25 mouse cellular contexts compared by ENCODE assay signal in genomic region chr11:34277047-34277445, GRCm38 (mm10). TPM values are rescaled to one million over a fixed set of nuclear protein-coding genes. Genes with fewer than 3 reads are reported as not detected.
DNase-seq lines count a peak whose midpoint lies in the region; ATAC-seq lines count a peak whose summit lies in the region.
"Had no signal": no experiment of that assay in that cellular context is flagged by ENCODE, and none has a peak within 500 bp of the region (broad histone marks: within the 10 kb centered on the region; RNA-seq: fewer than 3 reads in every experiment).

No protein-coding gene starts in this region.

- no peaks in the 10 kb centered on the region for H3K9me3 ChIP-seq in hindbrain, embryonic 15.5 days
- H3K9me3 ChIP-seq in hindbrain, embryonic 12.5 days (replicated peaks), result no peaks in the 10 kb centered on the region
- H3K9me3 ChIP-seq in forebrain, embryonic 16.5 days (ENCODE audit: control insufficient read depth, low read length), result no peaks in the 10 kb centered on the region
- H3K9me3 ChIP-seq in midbrain, embryonic 12.5 days, result no peaks in the 10 kb centered on the region
- no peaks in the 10 kb centered on the region for H3K9me3 ChIP-seq in neural tube, embryonic 13.5 days
- H3K9me3 ChIP-seq: embryonic facial prominence, embryonic 10.5 days; heart, embryonic 13.5 days had no signal

- H3K9ac ChIP-seq in hindbrain, embryonic 15.5 days, result no peak overlapping the region
- no peak overlapping the region for H3K9ac ChIP-seq in hindbrain, embryonic 12.5 days
- no peak overlapping the region for H3K9ac ChIP-seq in forebrain, embryonic 16.5 days (replicated peaks; ENCODE audit: low read depth, low read length)
- H3K9ac ChIP-seq in midbrain, embryonic 12.5 days (replicated peaks), result no peak overlapping the region
- no peak overlapping the region for H3K9ac ChIP-seq in neural tube, embryonic 13.5 days
- H3K9ac ChIP-seq: heart, embryonic 13.5 days had no signal

- no peak overlapping the region for H3K27ac ChIP-seq in hindbrain, embryonic 15.5 days (replicated peaks)
- H3K27ac ChIP-seq in hindbrain, embryonic 12.5 days, result no peak overlapping the region
- no peak overlapping the region for H3K27ac ChIP-seq in forebrain, embryonic 16.5 days (ENCODE audit: low read length)
- H3K27ac ChIP-seq in midbrain, embryonic 12.5 days (replicated peaks), result no peak overlapping the region
- no peak overlapping the region for H3K27ac ChIP-seq in neural tube, embryonic 13.5 days (replicated peaks)
- H3K27ac ChIP-seq: embryonic facial prominence, embryonic 10.5 days; heart, adult 2 months; heart, embryonic 13.5 days; layer of hippocampus, adult 2 months; macrophage had no signal

- 0 out of 2 replicates have a peak, but pooled peaks have one; percentile 27 for ATAC-seq in hindbrain, embryonic 15.5 days (ENCODE audit: low FRiP score, low read depth)
- no peak for ATAC-seq in hindbrain, embryonic 12.5 days (ENCODE audit: low FRiP score)
- ATAC-seq in forebrain, embryonic 16.5 days, result no peak; the same call in 1 of the 2 replicates
- ATAC-seq in midbrain, embryonic 12.5 days (ENCODE audit: low FRiP score, low read depth), result peak; percentile 35; the same call in 1 of the 2 replicates
- ATAC-seq in neural tube, embryonic 13.5 days (ENCODE audit: low read depth), result no peak
- ATAC-seq: inflammation-experienced regulatory T-cells, adult 6 months; Patski had no signal

- peak overlapping the region; percentile 41 for H3K4me2 ChIP-seq in hindbrain, embryonic 15.5 days
- no peak overlapping the region for H3K4me2 ChIP-seq in hindbrain, embryonic 12.5 days (replicated peaks)
- peak overlapping the region; percentile 27 for H3K4me2 ChIP-seq in forebrain, embryonic 16.5 days (ENCODE audit: low read length)
- H3K4me2 ChIP-seq in midbrain, embryonic 12.5 days (replicated peaks), result peak overlapping the region; percentile 31; the same call in 1 of the 2 replicates
- peak overlapping the region; percentile 28 for H3K4me2 ChIP-seq in neural tube, embryonic 13.5 days
- H3K4me2 ChIP-seq: heart, embryonic 13.5 days had no signal

- DNase-seq in lung, postnatal 4 days, result no peak
- DNase-seq in heart, postnatal 4 days, result no peak
- DNase-seq: B cell, adult 2 months; gastrocnemius, postnatal 36 days; heart, adult 2 months; heart, postnatal 14 days; kidney, adult 2 months; kidney, postnatal 10 days; thymus, postnatal 25 days had no signal

- 0 out of 2 replicates have a peak, but pooled peaks cover 2% of the 10 kb centered on the region for H3K27me3 ChIP-seq in hindbrain, embryonic 15.5 days
- H3K27me3 ChIP-seq in hindbrain, embryonic 12.5 days, result peaks cover 25% of the 10 kb centered on the region
- no peaks in the 10 kb centered on the region for H3K27me3 ChIP-seq in forebrain, embryonic 16.5 days (replicated peaks; ENCODE audit: control insufficient read depth, insufficient read depth, low read length)
- H3K27me3 ChIP-seq in midbrain, embryonic 12.5 days, result peaks cover 87% of the 10 kb centered on the region
- peaks cover 39% of the 10 kb centered on the region for H3K27me3 ChIP-seq in neural tube, embryonic 13.5 days
- H3K27me3 ChIP-seq: CH12.LX; heart, embryonic 13.5 days had no signal

- H3K4me3 ChIP-seq in hindbrain, embryonic 15.5 days, result no peak overlapping the region
- no peak overlapping the region for H3K4me3 ChIP-seq in hindbrain, embryonic 12.5 days
- no peak overlapping the region for H3K4me3 ChIP-seq in forebrain, embryonic 16.5 days (replicated peaks; ENCODE audit: low read length)
- H3K4me3 ChIP-seq in midbrain, embryonic 12.5 days, result no peak overlapping the region
- no peak overlapping the region; the same call in 1 of the 2 replicates for H3K4me3 ChIP-seq in neural tube, embryonic 13.5 days
- H3K4me3 ChIP-seq: embryonic facial prominence, embryonic 10.5 days; heart, adult 2 months; heart, embryonic 13.5 days; layer of hippocampus, adult 2 months had no signal

- H3K4me1 ChIP-seq in hindbrain, embryonic 15.5 days (replicated peaks), result peaks cover 10% of the 10 kb centered on the region
- peaks cover 7% of the 10 kb centered on the region; the same call in 1 of the 2 replicates for H3K4me1 ChIP-seq in hindbrain, embryonic 12.5 days
- H3K4me1 ChIP-seq in forebrain, embryonic 16.5 days (replicated peaks; ENCODE audit: control insufficient read depth, insufficient read depth, low read length), result peaks cover 16% of the 10 kb centered on the region
- peaks cover 14% of the 10 kb centered on the region for H3K4me1 ChIP-seq in midbrain, embryonic 12.5 days
- peaks cover 16% of the 10 kb centered on the region for H3K4me1 ChIP-seq in neural tube, embryonic 13.5 days (replicated peaks)
- H3K4me1 ChIP-seq: heart, embryonic 13.5 days had no signal

- H3K36me3 ChIP-seq in hindbrain, embryonic 15.5 days, result no peaks in the 10 kb centered on the region
- no peaks in the 10 kb centered on the region for H3K36me3 ChIP-seq in hindbrain, embryonic 12.5 days
- no peaks in the 10 kb centered on the region for H3K36me3 ChIP-seq in forebrain, embryonic 16.5 days (ENCODE audit: control insufficient read depth, insufficient read depth)
- H3K36me3 ChIP-seq in midbrain, embryonic 12.5 days, result no peaks in the 10 kb centered on the region
- no peaks in the 10 kb centered on the region for H3K36me3 ChIP-seq in neural tube, embryonic 13.5 days
- H3K36me3 ChIP-seq: embryonic facial prominence, embryonic 10.5 days; G1E; heart, embryonic 13.5 days had no signal

- 43% methylated on average over 3 of the region's 3 CpGs for WGBS in hindbrain, embryonic 15.5 days
- 55% methylated on average over 3 of the region's 3 CpGs for WGBS in hindbrain, embryonic 12.5 days
- WGBS in forebrain, embryonic 16.5 days, result 11% methylated on average over 3 of the region's 3 CpGs
- 33% methylated on average over 3 of the region's 3 CpGs for WGBS in midbrain, embryonic 12.5 days
- 38% methylated on average over 3 of the region's 3 CpGs for WGBS in neural tube, embryonic 13.5 days

RNA-seq across cellular contexts. Expression of gene Fam196b, which starts 37.6 kb away (rescaled TPM):
- polyA plus RNA-seq in hindbrain, embryonic 15.5 days (2015; fragmentation: Nextera tagmentation; extraction: Ambion mirVana), result 4.2 and 4.7 TPM in 2 replicates
- 2.7 TPM in 2 replicates for polyA plus RNA-seq in hindbrain, embryonic 12.5 days (2016; fragmentation: Nextera tagmentation; extraction: Ambion mirVana)
- polyA plus RNA-seq in forebrain, embryonic 16.5 days (2015; fragmentation: Nextera tagmentation; extraction: Ambion mirVana), result 1.5 and 2.5 TPM in 2 replicates
- 1.1 and 1.3 TPM in 2 replicates for polyA plus RNA-seq in midbrain, embryonic 12.5 days (2016; fragmentation: Nextera tagmentation; extraction: Ambion mirVana)
- polyA plus RNA-seq in neural tube, embryonic 13.5 days (2015; fragmentation: Nextera tagmentation; extraction: Ambion mirVana), result 3.4 and 3.8 TPM in 2 replicates
- under 1 TPM in 1 of 2 experiments, not detected in 1; 0.05 TPM for total RNA-seq in heart, postnatal 4 days (2021)
- total RNA-seq: adrenal gland, adult 18-20 months; heart, adult 2 months; heart, postnatal 14 days; liver, adult 2 months had no signal
- polyA plus RNA-seq: G1E; liver, adult 2 months; lung, embryonic 16.5 days; macrophage; Patski had no signal

Comparison
In these comparisons a context has a peak if more than half of its experiments do, and no peak if none do; other contexts are left out.
1. ATAC-seq: peak in hindbrain, embryonic 15.5 days (single experiment) and midbrain, embryonic 12.5 days (single experiment); none in hindbrain, embryonic 12.5 days (single experiment), forebrain, embryonic 16.5 days (single experiment) and neural tube, embryonic 13.5 days (single experiment).